Mouse (Mus musculus) Patski (cell line): ENCODE data around the gene Myog. TPM values are rescaled to one million over a fixed set of nuclear protein-coding genes. Genes with fewer than 3 reads are reported as not detected.

Experiments used
- ATAC-seq: fragments of 100-300 bp; one replicate; pipeline ENCODE4 v1.8.0; 2021
- CTCF ChIA-PET: fragments of 350-600 bp; sonication (Branson Sonifier 250); formaldehyde crosslinking; loops from one replicate; lab custom pipeline; 2022; ENCODE audit warnings: inconsistent platforms; lab: Charles Lee
- POLR2A ChIA-PET: fragments of 350-600 bp; sonication (Branson Sonifier 250); formaldehyde crosslinking; loops from one replicate; lab custom pipeline; 2022; ENCODE audit warnings: antibody characterized with exemption, inconsistent platforms; lab: Charles Lee
- DNase-seq: peaks from one replicate; pipeline ENCODE4 v3.0.0-alpha.2; 2011; ENCODE audit warnings: low read depth, low spot score
- H3K27me3 ChIP-seq: fragments of 371-371 bp; one replicate; pipeline ENCODE4 v1.5.1; 2021
- CTCF ChIP-seq: fragments of 100-300 bp; IDR thresholded peaks from one replicate; pipeline ENCODE4 v1.5.1; 2021
- in situ Hi-C: fragments of 300-500 bp; cut with MboI; formaldehyde crosslinking; loops from 3 replicates; pipeline ENCODE4 v1.11.1; 2018; ENCODE audit warnings: low pct_unique_long_range_greater_than_20kb, mixed read lengths
- polyA plus RNA-seq: library from polyadenylated mRNA; unstranded; gene quantifications from one replicate; pipeline ENCODE4 v1.2.3, GENCODE M21; 2021

Myog gene
- polyA plus RNA-seq, 1 experiment from 2014 or later, result not detected

DNA sequence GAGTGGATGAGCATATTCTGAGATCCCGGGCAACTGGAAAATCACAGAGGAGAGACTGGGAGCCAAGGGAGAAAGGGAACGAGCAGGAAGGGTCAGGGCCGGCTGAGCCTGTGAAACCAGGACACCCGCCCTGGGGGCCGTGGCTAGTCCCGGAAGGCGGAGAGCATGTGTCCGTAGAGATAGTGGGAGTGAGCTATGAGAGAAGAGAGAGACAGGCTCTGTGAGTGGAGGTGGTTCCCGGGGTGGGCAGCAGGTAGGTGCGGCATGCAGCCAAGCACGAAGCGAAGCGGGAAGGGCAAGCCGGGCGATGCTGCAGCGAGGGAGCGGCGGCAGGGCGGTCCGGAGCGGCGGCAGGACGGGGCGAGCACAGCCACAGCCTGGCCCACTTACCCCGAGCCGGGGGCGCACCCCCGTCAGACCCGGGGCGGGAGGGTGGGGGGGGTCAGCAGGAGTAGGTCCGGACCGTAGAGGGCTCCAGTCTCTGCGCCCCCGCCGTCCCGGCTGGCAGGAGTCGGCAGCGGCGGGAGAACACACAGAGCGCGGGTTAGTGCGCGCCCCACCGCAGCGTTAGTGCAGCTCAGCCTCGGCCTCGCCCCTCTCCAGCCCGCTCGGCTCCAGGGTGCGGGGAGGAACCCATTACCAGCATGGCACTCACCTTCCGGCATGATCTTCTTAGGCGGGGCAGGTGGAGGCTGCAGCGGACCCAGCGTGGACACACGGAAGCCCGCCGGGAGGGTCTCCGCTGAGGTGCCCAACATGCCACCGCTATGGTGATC is 9.0 kb downstream of the Myog start:
- DNase-seq (no peak), ATAC-seq (no peak)
- TF ChIP-seq CTCF, result no peak
- H3K27me3 ChIP-seq, result no peaks in the 10 kb centered on the region
- CTCF ChIA-PET, result no interaction called here
- in situ Hi-C loops, result no loop called here
- POLR2A ChIA-PET, result interaction anchor here (1.2 kb wide), 1 partner anchor 25 kb away, joined by 3 read pairs; no protein-coding TSS in a partner anchor

DNA sequence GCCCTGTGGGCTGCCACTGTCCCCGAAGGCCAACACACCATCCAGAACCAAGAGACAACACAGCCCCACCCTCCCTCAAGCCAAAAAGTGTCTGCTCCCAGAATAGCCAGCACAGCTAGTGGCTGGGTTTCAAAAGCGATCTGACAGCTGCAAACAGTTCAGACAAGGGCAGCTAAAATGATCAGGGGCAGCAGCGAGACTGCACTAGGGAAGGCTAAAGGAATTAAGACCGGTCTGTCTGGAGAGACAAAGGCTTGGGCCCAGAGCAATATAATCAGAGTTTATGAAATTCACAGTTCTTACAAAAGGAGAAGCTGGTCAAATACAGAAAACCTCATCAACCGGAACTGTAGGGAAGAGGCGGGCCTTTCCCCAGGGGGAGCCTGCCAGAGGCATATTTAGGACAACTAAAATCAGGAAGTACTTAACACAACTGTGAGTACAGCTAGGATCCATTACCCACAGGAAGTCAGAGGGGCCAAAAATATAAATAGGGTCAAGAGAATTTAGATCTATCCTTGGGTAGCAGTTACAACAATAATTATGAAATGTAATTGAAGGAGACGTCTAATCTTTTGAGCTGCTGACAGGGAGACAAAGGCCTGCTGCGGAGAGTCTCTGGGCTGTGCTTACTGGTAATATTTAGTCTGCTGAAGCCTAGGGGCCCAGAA is 12.9 kb downstream of the Myog start:
- TF ChIP-seq CTCF, result no peak
- ChIA-PET POLR2A (no interaction called here), CTCF (no interaction called here)
- H3K27me3 ChIP-seq, result no peaks in the 10 kb centered on the region
- DNase-seq (no peak), ATAC-seq (no peak)
- in situ Hi-C loops, result no loop called here

DNA sequence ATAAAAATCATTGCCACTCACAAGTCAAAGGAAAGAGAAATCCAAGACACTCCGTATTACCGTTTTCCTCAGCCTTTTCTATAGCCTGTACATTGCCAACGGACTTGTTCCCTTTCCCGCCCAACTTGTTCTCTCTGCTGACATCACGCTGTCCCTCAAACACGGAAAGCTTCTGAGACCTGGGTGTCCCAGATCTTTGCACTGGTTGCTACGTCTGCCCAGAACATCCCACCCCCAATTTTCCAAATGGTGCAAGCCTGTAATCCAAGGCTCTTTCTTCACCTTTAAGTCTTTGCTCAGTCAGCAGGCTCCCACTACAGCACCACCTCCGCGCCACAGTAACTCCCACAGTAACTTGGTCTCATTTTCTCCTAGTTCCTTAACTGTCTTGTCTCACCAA is 15.2 kb downstream of the Myog start:
- CTCF ChIA-PET, result no interaction called here
- POLR2A ChIA-PET, result no interaction called here
- TF ChIP-seq CTCF, result no peak
- no peak for DNase-seq
- no peak for ATAC-seq
- in situ Hi-C loops, result no loop called here
- H3K27me3 ChIP-seq, result no peaks in the 10 kb centered on the region

DNA sequence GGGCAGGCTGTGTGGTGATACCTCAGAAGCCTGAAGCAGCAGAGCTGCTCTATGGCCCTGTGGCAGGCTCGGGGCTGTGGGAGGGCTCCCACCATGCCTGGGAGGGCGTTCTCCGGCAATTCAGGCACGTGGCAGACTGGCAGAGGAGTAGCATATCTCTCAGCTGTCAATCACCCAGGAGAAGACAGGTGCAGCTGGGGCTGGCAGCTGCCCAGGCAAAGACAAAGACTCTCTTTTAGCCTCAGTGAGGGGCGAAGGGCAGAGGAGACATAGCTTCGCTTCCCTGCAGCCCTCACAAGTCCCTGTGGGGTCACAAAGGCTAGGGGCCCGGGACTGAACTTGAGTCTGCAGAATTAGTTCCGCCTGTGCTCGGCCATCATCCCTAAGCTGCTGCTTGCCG is 17.6 kb downstream of the Myog start:
- no peak for DNase-seq
- ChIA-PET POLR2A (no interaction called here), CTCF (interaction anchor here (1.1 kb wide), 1 partner anchor 16 kb away, joined by 3 read pairs; no protein-coding TSS in a partner anchor)
- no peaks in the 10 kb centered on the region for H3K27me3 ChIP-seq
- ATAC-seq, result no peak
- TF ChIP-seq CTCF, result no peak
- in situ Hi-C loops, result no loop called here

DNA sequence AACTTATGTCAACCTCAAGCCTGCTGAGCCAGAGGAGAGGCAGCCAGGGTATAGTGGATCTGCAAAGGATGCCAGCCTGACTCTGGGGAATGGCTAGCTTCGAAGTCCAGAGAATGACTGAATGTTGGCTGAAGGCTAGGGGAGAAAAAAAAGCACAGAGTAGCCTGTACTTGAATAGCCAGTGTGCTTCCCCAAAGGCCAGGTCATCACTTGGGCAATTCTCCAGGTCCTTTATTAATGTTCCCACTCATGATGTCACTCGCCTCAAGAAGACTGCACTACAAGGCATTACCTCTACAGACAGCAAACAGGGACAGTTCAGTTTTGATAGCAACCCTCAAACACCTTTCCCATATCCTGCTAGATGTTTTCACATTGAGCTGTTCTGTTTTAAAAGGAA is 20.5 kb downstream of the Myog start:
- in situ Hi-C loops, result no loop called here
- no peak for ATAC-seq
- no peak for DNase-seq
- no peaks in the 10 kb centered on the region for H3K27me3 ChIP-seq
- CTCF ChIA-PET, result no interaction called here
- no peak for TF ChIP-seq CTCF
- POLR2A ChIA-PET, result no interaction called here

DNA sequence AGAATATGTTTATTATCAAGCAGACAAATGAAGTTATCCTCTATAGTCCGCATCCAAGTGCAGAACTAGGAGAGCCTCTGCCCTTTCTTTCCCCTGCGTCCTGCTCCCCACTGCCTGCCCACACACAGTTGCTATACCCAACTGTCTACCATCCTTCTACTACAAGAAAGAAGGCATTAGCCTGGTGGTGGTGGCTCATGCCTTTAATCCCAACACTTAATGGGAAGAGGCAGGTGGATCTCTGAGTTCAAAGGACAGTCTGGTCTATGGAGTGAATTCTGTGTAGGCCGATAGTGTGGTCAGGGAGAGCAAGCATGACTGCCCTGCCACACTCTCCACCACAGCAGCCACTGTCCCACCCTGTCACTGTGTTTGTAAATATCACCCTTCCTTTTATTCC is 20.9 kb downstream of the Myog start:
- in situ Hi-C loops, result no loop called here
- TF ChIP-seq CTCF, result no peak
- ChIA-PET POLR2A (no interaction called here), CTCF (no interaction called here)
- no peak for DNase-seq
- H3K27me3 ChIP-seq, result no peaks in the 10 kb centered on the region
- no peak for ATAC-seq

DNA sequence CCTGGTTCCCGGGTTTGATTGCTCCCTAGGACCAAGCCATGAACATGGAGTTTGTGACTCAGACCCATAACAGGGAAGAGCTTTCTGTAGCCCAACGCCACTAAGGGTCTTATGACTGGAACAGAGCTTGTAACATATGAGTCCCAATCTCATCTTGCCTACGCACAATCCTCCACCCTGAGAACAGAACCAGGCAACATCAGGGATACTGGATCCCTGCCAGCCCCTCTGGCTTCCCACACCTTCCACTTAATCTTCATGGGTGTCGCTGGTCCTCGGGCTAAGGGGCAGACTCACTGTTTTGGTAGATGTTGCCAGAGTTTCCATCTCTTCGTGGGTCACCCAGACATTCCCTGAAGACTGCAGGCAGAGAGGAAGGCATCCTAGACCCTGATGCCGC is 22.0 kb downstream of the Myog start:
- DNase-seq, result no peak
- POLR2A ChIA-PET, result no interaction called here
- CTCF ChIA-PET, result no interaction called here

DNA sequence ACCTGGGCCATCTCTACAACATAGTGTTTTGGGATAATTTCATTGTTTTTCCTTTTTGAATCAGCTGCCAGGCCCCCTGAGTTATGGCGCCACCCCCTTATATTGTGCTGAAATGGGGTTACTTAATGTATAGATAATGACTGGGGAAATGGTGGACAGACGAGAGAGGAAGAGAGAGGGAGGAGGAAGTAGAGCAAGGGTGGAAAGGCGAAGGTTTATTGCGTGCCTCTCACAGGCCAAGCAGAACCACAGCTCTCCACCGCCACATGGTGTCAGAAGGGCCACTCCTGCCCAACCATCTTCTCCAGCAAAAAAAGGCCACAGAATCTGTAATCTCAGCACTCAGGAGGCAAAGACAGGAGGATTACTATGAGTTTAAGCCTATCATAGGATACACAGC is 25.4 kb downstream of the Myog start:
- in situ Hi-C loops, result loop anchor here (5.0 kb wide), 1 partner anchor 63 kb away; no protein-coding TSS in a partner anchor
- ChIA-PET POLR2A (no interaction called here), CTCF (no interaction called here)
- DNase-seq (no peak), ATAC-seq (no peak)
- no peak for TF ChIP-seq CTCF
- no peaks in the 10 kb centered on the region for H3K27me3 ChIP-seq

More for the DNA sequence above, 22.0 kb downstream of the Myog start:
- in situ Hi-C loops, result no loop called here
- no peaks in the 10 kb centered on the region for H3K27me3 ChIP-seq
- TF ChIP-seq CTCF, result no peak
- no peak for ATAC-seq

DNA sequence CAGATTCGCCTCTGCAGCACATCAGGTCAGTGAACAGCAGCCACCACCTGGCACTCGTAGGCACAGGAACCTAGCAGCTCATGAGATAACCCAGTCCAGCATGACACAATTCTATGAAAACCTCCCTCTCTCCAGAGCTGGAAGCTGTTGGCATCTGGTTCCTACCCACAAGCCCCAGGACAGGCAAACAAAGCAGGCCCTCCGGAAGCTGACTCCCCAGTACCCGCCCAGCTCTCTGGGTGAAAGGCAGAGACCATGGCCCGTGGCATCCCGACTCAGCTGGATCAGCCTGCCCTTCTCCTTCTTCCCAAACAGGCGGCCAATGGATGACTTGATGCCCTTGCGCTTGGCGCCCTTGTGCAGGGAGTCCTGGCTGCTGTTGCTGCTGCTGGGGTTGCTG is 26.6 kb downstream of the Myog start:
- POLR2A ChIA-PET, result no interaction called here
- in situ Hi-C loops, result loop anchor here (5.0 kb wide), 1 partner anchor 64 kb away; no protein-coding TSS in a partner anchor
- ATAC-seq (no peak), DNase-seq (no peak)
- TF ChIP-seq CTCF, result no peak
- CTCF ChIA-PET, result no interaction called here
- no peaks in the 10 kb centered on the region for H3K27me3 ChIP-seq

DNA sequence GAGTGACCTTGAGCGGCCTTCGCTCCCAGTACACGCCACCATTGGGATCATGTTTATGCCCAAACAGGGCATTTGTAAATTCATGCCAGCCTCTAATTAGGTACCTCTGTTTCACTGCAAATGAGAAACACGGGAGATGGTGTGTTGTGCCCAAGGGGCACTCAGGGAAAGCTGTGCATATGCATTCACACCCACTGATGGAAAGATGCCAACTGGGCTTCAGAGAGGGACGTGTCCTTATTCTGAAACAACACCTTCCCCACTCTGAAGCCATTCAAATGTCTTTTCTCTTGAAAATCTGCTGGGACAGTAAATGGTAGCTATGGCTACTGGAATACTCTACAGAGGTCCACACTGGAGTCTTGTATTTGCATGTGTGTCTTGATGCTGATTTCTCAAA is 28.5 kb downstream of the Myog start:
- POLR2A ChIA-PET, result no interaction called here
- CTCF ChIA-PET, result interaction anchor here (1.1 to 1.3 kb wide), 2 partner anchors 58 to 198 kb away, joined by 3 read pairs; no protein-coding TSS in a partner anchor
- in situ Hi-C loops, result loop anchor here (5.0 kb wide), 1 partner anchor 66 kb away; no protein-coding TSS in a partner anchor
- H3K27me3 ChIP-seq, result no peaks in the 10 kb centered on the region
- TF ChIP-seq CTCF, result no peak
- no peak for DNase-seq
- no peak for ATAC-seq
